Mouse (Mus musculus): ENCODE data around the gene Mks1. TPM values are rescaled to one million over a fixed set of nuclear protein-coding genes. Genes with fewer than 3 reads are reported as not detected.

Gene Mks1
- polyA plus RNA-seq, 1 experiment from 2014 or later: 17.2 TPM

- Histone ChIP-seq H3K36me3 (ENCODE audit: control insufficient read depth, insufficient read depth, low read length) (no peaks in the 10 kb centered on the region), H3K9ac (ENCODE audit: low read length) (no peak overlapping the region), H3K27me3 (ENCODE audit: control insufficient read depth, insufficient read depth, low read length) (no peaks in the 10 kb centered on the region; the same call in 1 of the 2 replicates), H3K4me2 (ENCODE audit: low read depth, low read length, severe bottlenecking) (no peak overlapping the region), H3K4me3 (ENCODE audit: low read depth, low read length) (no peak overlapping the region), H3K9me3 (ENCODE audit: control insufficient read depth, low read length) (no peaks in the 10 kb centered on the region), H3K4me1 (replicated peaks; ENCODE audit: control insufficient read depth, insufficient read depth, low read length) (peaks cover 3% of the 10 kb centered on the region; the same call in 1 of the 2 replicates), H3K27ac (ENCODE audit: low read depth, low read length) (no peak overlapping the region)
- ATAC-seq (replicated peaks; ENCODE audit: low FRiP score): no peak
- no peak for DNase-seq (ENCODE audit: low spot score)
- 38% methylated on average over 5 of the region's 5 CpGs for WGBS
Observed at GRCm38 (mm10) chr11:87821502-87821901, 31.5 kb upstream of the Mks1 start.

GRCm38 (mm10) chr11:87828239-87828900, 24.6 kb upstream of the Mks1 start, which contains the start of gene Lpo:
TSS of gene Lpo (minus strand) at chr11:87828289.
- Histone ChIP-seq H3K27ac (ENCODE audit: low read depth, low read length) (no peak within 1 kb of the TSS), H3K4me3 (ENCODE audit: low read depth, low read length) (no peak within 1 kb of the TSS)
- ATAC-seq (replicated peaks; ENCODE audit: low FRiP score): no peak

GRCm38 (mm10) chr11:87840676-87841075, 12.3 kb upstream of the Mks1 start:
- Histone ChIP-seq H3K27me3 (ENCODE audit: control insufficient read depth, insufficient read depth, low read length) (no peaks in the 10 kb centered on the region), H3K9me3 (ENCODE audit: control insufficient read depth, low read length) (no peaks in the 10 kb centered on the region), H3K9ac (ENCODE audit: low read length) (no peak overlapping the region), H3K27ac (ENCODE audit: low read depth, low read length) (no peak overlapping the region), H3K4me3 (ENCODE audit: low read depth, low read length) (no peak overlapping the region), H3K4me1 (replicated peaks; ENCODE audit: control insufficient read depth, insufficient read depth, low read length) (no peaks in the 10 kb centered on the region), H3K4me2 (ENCODE audit: low read depth, low read length, severe bottlenecking) (no peak overlapping the region), H3K36me3 (ENCODE audit: control insufficient read depth, insufficient read depth, low read length) (no peaks in the 10 kb centered on the region)
- 85% methylated on average over 8 of the region's 8 CpGs for WGBS
- ATAC-seq (replicated peaks; ENCODE audit: low FRiP score) (no peak), DNase-seq (ENCODE audit: low spot score) (no peak)

More at GRCm38 (mm10) chr11:87828239-87828900, 24.6 kb upstream of the Mks1 start, which contains the start of gene Lpo:
- no peak within 1 kb of the TSS for H3K4me2 ChIP-seq (ENCODE audit: low read depth, low read length, severe bottlenecking)
- H3K9me3 ChIP-seq (ENCODE audit: control insufficient read depth, low read length): no peaks in the 10 kb centered on the region
- no peaks in the 10 kb centered on the region for H3K36me3 ChIP-seq (ENCODE audit: control insufficient read depth, insufficient read depth, low read length)
- no peaks in the 10 kb centered on the region for H3K27me3 ChIP-seq (ENCODE audit: control insufficient read depth, insufficient read depth, low read length)
- no peak within 1 kb of the TSS for H3K9ac ChIP-seq (ENCODE audit: low read length)
- no peaks in the 10 kb centered on the region for H3K4me1 ChIP-seq (replicated peaks; ENCODE audit: control insufficient read depth, insufficient read depth, low read length)
- 51% methylated on average over 10 of the region's 10 CpGs for WGBS
- DNase-seq (ENCODE audit: low spot score): no peak

- Histone ChIP-seq H3K4me1 (replicated peaks; ENCODE audit: control insufficient read depth, insufficient read depth, low read length) (no peaks in the 10 kb centered on the region), H3K9me3 (ENCODE audit: control insufficient read depth, low read length) (no peaks in the 10 kb centered on the region), H3K27ac (ENCODE audit: low read depth, low read length) (no peak overlapping the region), H3K4me2 (ENCODE audit: low read depth, low read length, severe bottlenecking) (no peak overlapping the region), H3K9ac (ENCODE audit: low read length) (no peak overlapping the region), H3K36me3 (ENCODE audit: control insufficient read depth, insufficient read depth, low read length) (no peaks in the 10 kb centered on the region), H3K4me3 (ENCODE audit: low read depth, low read length) (no peak overlapping the region), H3K27me3 (ENCODE audit: control insufficient read depth, insufficient read depth, low read length) (no peaks in the 10 kb centered on the region)
- 85% methylated on average over 3 of the region's 3 CpGs for WGBS
- DNase-seq (ENCODE audit: low spot score) (peak; percentile 41), ATAC-seq (replicated peaks; ENCODE audit: low FRiP score) (no peak)
Observed at GRCm38 (mm10) chr11:87841436-87841835, 11.6 kb upstream of the Mks1 start.

- Histone ChIP-seq H3K27me3 (ENCODE audit: control insufficient read depth, insufficient read depth, low read length) (no peaks in the 10 kb centered on the region), H3K36me3 (ENCODE audit: control insufficient read depth, insufficient read depth, low read length) (no peaks in the 10 kb centered on the region), H3K27ac (ENCODE audit: low read depth, low read length) (no peak overlapping the region), H3K4me2 (ENCODE audit: low read depth, low read length, severe bottlenecking) (no peak overlapping the region), H3K4me1 (replicated peaks; ENCODE audit: control insufficient read depth, insufficient read depth, low read length) (no peaks in the 10 kb centered on the region), H3K9me3 (ENCODE audit: control insufficient read depth, low read length) (no peaks in the 10 kb centered on the region), H3K4me3 (ENCODE audit: low read depth, low read length) (no peak overlapping the region), H3K9ac (ENCODE audit: low read length) (no peak overlapping the region)
- ATAC-seq (replicated peaks; ENCODE audit: low FRiP score) (no peak), DNase-seq (ENCODE audit: low spot score) (no peak)
- WGBS: 87% methylated on average over 12 of the region's 12 CpGs
Observed at GRCm38 (mm10) chr11:87846968-87847600, 5.9 kb upstream of the Mks1 start.

GRCm38 (mm10) chr11:87847884-87848283, 5.1 kb upstream of the Mks1 start:
- no peaks in the 10 kb centered on the region for H3K27me3 ChIP-seq (ENCODE audit: control insufficient read depth, insufficient read depth, low read length)
- no peaks in the 10 kb centered on the region for H3K9me3 ChIP-seq (ENCODE audit: control insufficient read depth, low read length)
- 84% methylated on average over 6 of the region's 6 CpGs for WGBS
- ATAC-seq (replicated peaks; ENCODE audit: low FRiP score) (no peak), DNase-seq (ENCODE audit: low spot score) (no peak)
- H3K4me2 ChIP-seq (ENCODE audit: low read depth, low read length, severe bottlenecking): no peak overlapping the region
- no peak overlapping the region for H3K27ac ChIP-seq (ENCODE audit: low read depth, low read length)
- no peak overlapping the region for H3K9ac ChIP-seq (ENCODE audit: low read length)
- no peaks in the 10 kb centered on the region for H3K36me3 ChIP-seq (ENCODE audit: control insufficient read depth, insufficient read depth, low read length)
- H3K4me3 ChIP-seq (ENCODE audit: low read depth, low read length): no peak overlapping the region
- H3K4me1 ChIP-seq (replicated peaks; ENCODE audit: control insufficient read depth, insufficient read depth, low read length): no peaks in the 10 kb centered on the region

- peak overlapping the region; percentile 53 for H3K4me3 ChIP-seq (ENCODE audit: low read depth, low read length)
- ATAC-seq (replicated peaks; ENCODE audit: low FRiP score) (no peak), DNase-seq (ENCODE audit: low spot score) (no peak)
- H3K36me3 ChIP-seq (ENCODE audit: control insufficient read depth, insufficient read depth, low read length): no peaks in the 10 kb centered on the region
- peak overlapping the region; percentile 62 for H3K9ac ChIP-seq (ENCODE audit: low read length)
- no peaks in the 10 kb centered on the region for H3K4me1 ChIP-seq (replicated peaks; ENCODE audit: control insufficient read depth, insufficient read depth, low read length)
- WGBS: 36% methylated on average over 8 of the region's 8 CpGs
- H3K4me2 ChIP-seq (ENCODE audit: low read depth, low read length, severe bottlenecking): peak overlapping the region; percentile 66
- H3K27me3 ChIP-seq (ENCODE audit: control insufficient read depth, insufficient read depth, low read length): no peaks in the 10 kb centered on the region
- H3K9me3 ChIP-seq (ENCODE audit: control insufficient read depth, low read length): no peaks in the 10 kb centered on the region
- H3K27ac ChIP-seq (ENCODE audit: low read depth, low read length): no peak overlapping the region
Observed at GRCm38 (mm10) chr11:87853597-87853954, 561 bp downstream of the Mks1 start.

GRCm38 (mm10) chr11:87854550-87854949, 1.5 kb downstream of the Mks1 start:
- ATAC-seq (replicated peaks; ENCODE audit: low FRiP score) (no peak), DNase-seq (ENCODE audit: low spot score) (no peak)
- Histone ChIP-seq H3K4me3 (ENCODE audit: low read depth, low read length) (no peak overlapping the region), H3K36me3 (ENCODE audit: control insufficient read depth, insufficient read depth, low read length) (no peaks in the 10 kb centered on the region), H3K4me2 (ENCODE audit: low read depth, low read length, severe bottlenecking) (no peak overlapping the region), H3K9ac (ENCODE audit: low read length) (no peak overlapping the region), H3K4me1 (replicated peaks; ENCODE audit: control insufficient read depth, insufficient read depth, low read length) (no peaks in the 10 kb centered on the region), H3K27ac (ENCODE audit: low read depth, low read length) (no peak overlapping the region), H3K27me3 (ENCODE audit: control insufficient read depth, insufficient read depth, low read length) (no peaks in the 10 kb centered on the region), H3K9me3 (ENCODE audit: control insufficient read depth, low read length) (no peaks in the 10 kb centered on the region)
- WGBS: 89% methylated on average over 7 of the region's 7 CpGs

- H3K4me2 ChIP-seq (ENCODE audit: low read depth, low read length, severe bottlenecking): no peak overlapping the region
- H3K9ac ChIP-seq (ENCODE audit: low read length): no peak overlapping the region
- no peaks in the 10 kb centered on the region for H3K27me3 ChIP-seq (ENCODE audit: control insufficient read depth, insufficient read depth, low read length)
- H3K4me3 ChIP-seq (ENCODE audit: low read depth, low read length): no peak overlapping the region
- H3K9me3 ChIP-seq (ENCODE audit: control insufficient read depth, low read length): no peaks in the 10 kb centered on the region
- no peaks in the 10 kb centered on the region for H3K4me1 ChIP-seq (replicated peaks; ENCODE audit: control insufficient read depth, insufficient read depth, low read length)
- H3K36me3 ChIP-seq (ENCODE audit: control insufficient read depth, insufficient read depth, low read length): no peaks in the 10 kb centered on the region; the same call in 1 of the 2 replicates
- 91% methylated on average over 11 of the region's 11 CpGs for WGBS
- ATAC-seq (replicated peaks; ENCODE audit: low FRiP score) (no peak), DNase-seq (ENCODE audit: low spot score) (peak; percentile 31)
- H3K27ac ChIP-seq (ENCODE audit: low read depth, low read length): no peak overlapping the region
Observed at GRCm38 (mm10) chr11:87859273-87859672, 6.3 kb downstream of the Mks1 start.

Data from forebrain, embryonic 11.5 days (tissue).